Mouse (Mus musculus): ENCODE measurements at regions not wholly inside any gene's neighbourhood (a gene's known extent, or its start where the extent isn't known, plus 50 kb on each side); places are given as distances from the start of the nearest gene placed in this dataset.

DNA sequence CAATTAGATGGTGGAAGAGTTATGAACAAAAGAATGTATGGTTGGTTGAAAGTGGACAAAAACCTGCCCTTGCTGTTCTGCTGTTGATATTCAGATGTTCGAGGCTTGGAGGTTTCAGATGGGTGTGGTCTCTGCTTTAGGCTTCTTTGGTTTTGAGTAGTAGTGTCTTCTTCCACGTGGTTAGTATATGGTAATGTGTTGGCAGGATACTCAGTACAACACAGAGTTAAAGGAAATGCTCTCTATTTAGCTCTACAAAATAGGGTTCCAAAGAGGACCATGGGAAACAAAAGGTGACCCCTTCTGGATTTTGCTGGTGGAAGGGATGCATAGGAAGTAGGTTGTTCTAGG, 333.9 kb upstream of the Tmpo start:
- H3K27ac ChIP-seq: no peak overlapping the region
- 48% methylated on average over 2 of the region's 2 CpGs for WGBS
- no peaks in the 10 kb centered on the region for H3K9me3 ChIP-seq
- H3K4me2 ChIP-seq: no peak overlapping the region
- H3K36me3 ChIP-seq (replicated peaks): no peaks in the 10 kb centered on the region
- ATAC-seq (replicated peaks): no peak
- H3K4me3 ChIP-seq: no peak overlapping the region
- no peaks in the 10 kb centered on the region for H3K4me1 ChIP-seq
- no peak overlapping the region for H3K9ac ChIP-seq
- H3K27me3 ChIP-seq (replicated peaks): no peaks in the 10 kb centered on the region

- Histone ChIP-seq H3K27me3 (replicated peaks) (no peaks in the 10 kb centered on the region), H3K27ac (no peak overlapping the region), H3K4me2 (no peak overlapping the region), H3K36me3 (replicated peaks) (no peaks in the 10 kb centered on the region), H3K4me3 (no peak overlapping the region), H3K4me1 (no peaks in the 10 kb centered on the region), H3K9me3 (no peaks in the 10 kb centered on the region), H3K9ac (no peak overlapping the region)
- ATAC-seq (replicated peaks): no peak
- 81% methylated on average over 9 of the region's 9 CpGs for WGBS
Measured at GRCm38 (mm10) chr10:91514163-91515020, 333.3 kb upstream of the Tmpo start.

DNA sequence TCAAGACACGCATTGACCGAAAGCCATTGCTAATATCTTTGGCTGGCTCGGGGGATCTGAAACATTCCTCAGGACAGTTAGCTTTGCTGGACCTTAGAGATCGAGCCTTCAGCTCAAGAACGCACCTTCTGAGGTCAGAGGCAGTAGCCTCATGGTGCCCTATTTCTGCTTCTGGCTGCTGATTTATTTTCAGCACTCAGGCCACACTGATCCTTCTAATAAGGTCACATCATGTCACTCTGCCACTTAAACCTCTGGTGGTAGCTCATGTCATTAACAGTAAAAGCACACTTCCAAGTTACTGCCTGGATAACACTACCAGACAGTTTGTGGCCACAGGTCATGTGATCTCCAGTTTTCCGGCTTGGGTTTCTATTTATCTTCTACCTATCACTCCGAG, 325.9 kb upstream of the Tmpo start:
- no peaks in the 10 kb centered on the region for H3K9me3 ChIP-seq
- H3K9ac ChIP-seq: no peak overlapping the region
- WGBS: 92% methylated on average over 7 of the region's 7 CpGs
- no peak overlapping the region for H3K4me2 ChIP-seq
- H3K27ac ChIP-seq: no peak overlapping the region
- H3K36me3 ChIP-seq (replicated peaks): no peaks in the 10 kb centered on the region
- no peak overlapping the region for H3K4me3 ChIP-seq
- H3K4me1 ChIP-seq: no peaks in the 10 kb centered on the region
- H3K27me3 ChIP-seq (replicated peaks): no peaks in the 10 kb centered on the region
- ATAC-seq (replicated peaks): no peak

DNA sequence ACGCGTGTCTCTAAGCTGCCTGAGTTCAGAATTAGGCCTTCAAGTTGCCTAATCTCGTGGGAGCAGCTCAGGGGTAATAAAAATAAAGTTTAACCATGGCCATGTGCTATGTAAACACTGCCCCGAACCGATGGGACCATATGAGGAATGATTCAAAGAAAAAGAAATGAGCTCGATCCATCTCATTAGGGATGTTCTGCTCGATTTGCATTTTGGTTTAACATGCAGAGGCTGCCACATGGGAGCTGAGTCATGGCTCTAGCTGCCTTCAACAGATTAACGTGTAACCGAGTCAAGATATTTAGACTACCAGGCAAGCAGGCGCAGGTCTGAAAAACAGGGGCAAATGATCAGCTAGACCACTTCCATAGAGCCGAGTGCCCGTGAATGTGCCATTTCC, 323.8 kb upstream of the Tmpo start:
- H3K27me3 ChIP-seq (replicated peaks): no peaks in the 10 kb centered on the region
- no peaks in the 10 kb centered on the region for H3K9me3 ChIP-seq
- H3K4me3 ChIP-seq: no peak overlapping the region
- no peak overlapping the region for H3K4me2 ChIP-seq
- no peak overlapping the region for H3K9ac ChIP-seq
- H3K36me3 ChIP-seq (replicated peaks): no peaks in the 10 kb centered on the region
- no peaks in the 10 kb centered on the region for H3K4me1 ChIP-seq
- 69% methylated on average over 12 of the region's 12 CpGs for WGBS
- ATAC-seq (replicated peaks): no peak
- no peak overlapping the region for H3K27ac ChIP-seq

GRCm38 (mm10) chr10:91498543-91498942, 317.4 kb upstream of the Tmpo start:
- no peak overlapping the region for H3K4me3 ChIP-seq
- no peaks in the 10 kb centered on the region for H3K36me3 ChIP-seq (replicated peaks)
- 74% methylated on average over 4 of the region's 4 CpGs for WGBS
- ATAC-seq (replicated peaks): no peak
- H3K4me1 ChIP-seq: no peaks in the 10 kb centered on the region
- H3K9me3 ChIP-seq: no peaks in the 10 kb centered on the region
- H3K27me3 ChIP-seq (replicated peaks): no peaks in the 10 kb centered on the region
- H3K4me2 ChIP-seq: no peak overlapping the region
- no peak overlapping the region for H3K27ac ChIP-seq
- no peak overlapping the region for H3K9ac ChIP-seq

GRCm38 (mm10) chr10:91464691-91465090, 283.6 kb upstream of the Tmpo start:
- H3K4me2 ChIP-seq: no peak overlapping the region
- no peaks in the 10 kb centered on the region for H3K4me1 ChIP-seq
- H3K27me3 ChIP-seq (replicated peaks): no peaks in the 10 kb centered on the region
- H3K4me3 ChIP-seq: no peak overlapping the region
- no peaks in the 10 kb centered on the region for H3K9me3 ChIP-seq
- no peak overlapping the region for H3K27ac ChIP-seq
- no peak for ATAC-seq (replicated peaks)
- WGBS: 91% methylated on average over 2 of the region's 2 CpGs
- H3K36me3 ChIP-seq (replicated peaks): no peaks in the 10 kb centered on the region
- no peak overlapping the region for H3K9ac ChIP-seq

GRCm38 (mm10) chr10:91447974-91448703, 267.0 kb upstream of the Tmpo start:
- 0 out of 2 replicates have a peak overlapping the region, but pooled peaks have one; percentile 5 for H3K4me2 ChIP-seq
- H3K27me3 ChIP-seq (replicated peaks): no peaks in the 10 kb centered on the region
- no peak overlapping the region for H3K4me3 ChIP-seq
- peak; percentile 82 for ATAC-seq (replicated peaks)
- H3K27ac ChIP-seq: peak overlapping the region; percentile 70
- 12% methylated on average over 10 of the region's 10 CpGs for WGBS
- H3K4me1 ChIP-seq: peaks cover 9% of the 10 kb centered on the region
- H3K36me3 ChIP-seq (replicated peaks): no peaks in the 10 kb centered on the region
- H3K9me3 ChIP-seq: no peaks in the 10 kb centered on the region
- no peak overlapping the region for H3K9ac ChIP-seq

DNA sequence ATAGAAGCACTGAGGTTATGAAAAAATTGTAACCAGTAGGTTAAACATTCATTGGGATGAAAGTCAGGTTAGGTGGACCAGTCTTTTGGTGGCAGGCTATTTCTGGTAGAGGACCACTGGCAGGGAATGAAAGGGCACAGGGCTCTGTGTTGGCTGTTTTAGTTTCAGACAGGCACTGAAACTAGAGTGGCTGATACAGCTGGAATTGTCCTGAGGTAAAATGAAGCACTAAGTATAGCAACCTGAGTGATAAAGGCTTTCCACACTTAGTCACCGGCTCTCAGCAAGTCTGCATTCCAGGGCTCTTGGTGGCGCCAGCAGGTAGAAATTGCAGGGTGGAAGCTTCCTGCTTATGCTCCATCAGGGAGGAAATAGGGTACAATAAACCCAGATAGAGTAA, 262.2 kb upstream of the Tmpo start:
- no peak overlapping the region for H3K27ac ChIP-seq
- 83% methylated on average over 2 of the region's 2 CpGs for WGBS
- H3K9me3 ChIP-seq: no peaks in the 10 kb centered on the region
- H3K36me3 ChIP-seq (replicated peaks): no peaks in the 10 kb centered on the region
- ATAC-seq (replicated peaks): no peak
- H3K9ac ChIP-seq: no peak overlapping the region
- H3K4me3 ChIP-seq: no peak overlapping the region
- no peak overlapping the region for H3K4me2 ChIP-seq
- H3K27me3 ChIP-seq (replicated peaks): no peaks in the 10 kb centered on the region
- H3K4me1 ChIP-seq: peaks cover 8% of the 10 kb centered on the region

GRCm38 (mm10) chr10:91440051-91440450, 258.9 kb upstream of the Tmpo start:
- no peak overlapping the region for H3K4me3 ChIP-seq
- H3K27me3 ChIP-seq (replicated peaks): no peaks in the 10 kb centered on the region
- no peak overlapping the region for H3K4me2 ChIP-seq
- H3K27ac ChIP-seq: no peak overlapping the region
- 88% methylated on average over 3 of the region's 3 CpGs for WGBS
- H3K9ac ChIP-seq: no peak overlapping the region
- no peak for ATAC-seq (replicated peaks)
- no peaks in the 10 kb centered on the region for H3K36me3 ChIP-seq (replicated peaks)
- no peaks in the 10 kb centered on the region for H3K9me3 ChIP-seq
- H3K4me1 ChIP-seq: peaks cover 10% of the 10 kb centered on the region; the same call in 1 of the 2 replicates

GRCm38 (mm10) chr10:91437917-91438316, 256.8 kb upstream of the Tmpo start:
- no peak overlapping the region for H3K9ac ChIP-seq
- no peak for ATAC-seq (replicated peaks)
- H3K4me1 ChIP-seq: peaks cover 10% of the 10 kb centered on the region; the same call in 1 of the 2 replicates
- WGBS: 63% methylated on average over 5 of the region's 5 CpGs
- H3K36me3 ChIP-seq (replicated peaks): no peaks in the 10 kb centered on the region
- H3K9me3 ChIP-seq: no peaks in the 10 kb centered on the region
- no peaks in the 10 kb centered on the region for H3K27me3 ChIP-seq (replicated peaks)
- no peak overlapping the region for H3K4me3 ChIP-seq
- H3K4me2 ChIP-seq: no peak overlapping the region
- no peak overlapping the region for H3K27ac ChIP-seq

GRCm38 (mm10) chr10:91436091-91436569, 255.0 kb upstream of the Tmpo start:
- ATAC-seq (replicated peaks): no peak
- H3K4me3 ChIP-seq: no peak overlapping the region
- peak overlapping the region; percentile 30; the same call in 1 of the 2 replicates for H3K27ac ChIP-seq
- no peak overlapping the region for H3K4me2 ChIP-seq
- H3K36me3 ChIP-seq (replicated peaks): no peaks in the 10 kb centered on the region
- no peaks in the 10 kb centered on the region for H3K9me3 ChIP-seq
- H3K27me3 ChIP-seq (replicated peaks): no peaks in the 10 kb centered on the region
- peaks cover 10% of the 10 kb centered on the region; the same call in 1 of the 2 replicates for H3K4me1 ChIP-seq
- H3K9ac ChIP-seq: no peak overlapping the region
- WGBS: 35% methylated on average over 9 of the region's 9 CpGs

- no peaks in the 10 kb centered on the region for H3K27me3 ChIP-seq (replicated peaks)
- ATAC-seq (replicated peaks): no peak
- no peak overlapping the region for H3K9ac ChIP-seq
- no peak overlapping the region for H3K4me3 ChIP-seq
- no peaks in the 10 kb centered on the region for H3K36me3 ChIP-seq (replicated peaks)
- H3K27ac ChIP-seq: peak overlapping the region; percentile 38; the same call in 1 of the 2 replicates
- 18% methylated on average over 5 of the region's 5 CpGs for WGBS
- H3K4me2 ChIP-seq: no peak overlapping the region
- H3K9me3 ChIP-seq: no peaks in the 10 kb centered on the region
- peaks cover 12% of the 10 kb centered on the region; the same call in 1 of the 2 replicates for H3K4me1 ChIP-seq
Measured at GRCm38 (mm10) chr10:91430281-91430680, 249.2 kb upstream of the Tmpo start.

Measured in midbrain, embryonic 15.5 days (tissue).